Mouse (Mus musculus): Measurements from ENCODE around the gene Zkscan7. TPM values are rescaled to one million over a fixed set of nuclear protein-coding genes. Genes with fewer than 3 reads are reported as not detected.

Gene Zkscan7
- 2.5 TPM for polyA plus RNA-seq (2017; shearing (Covaris generic))

GRCm38 (mm10) chr9:122885385-122885784 is at the start of gene Zkscan7:
TSS of gene Zkscan7 (plus strand) at chr9:122885685.

GRCm38 (mm10) chr9:122843760-122844159 is 41.7 kb upstream of the Zkscan7 start, which contains the start of gene Gm35549:
TSS of gene Gm35549 (minus strand) at chr9:122844035.

GRCm38 (mm10) chr9:122865697-122866166 is 19.8 kb upstream of the Zkscan7 start, which contains the start of gene Zfp445:
TSS of gene Zfp445 (minus strand) at chr9:122866006.

DNA sequence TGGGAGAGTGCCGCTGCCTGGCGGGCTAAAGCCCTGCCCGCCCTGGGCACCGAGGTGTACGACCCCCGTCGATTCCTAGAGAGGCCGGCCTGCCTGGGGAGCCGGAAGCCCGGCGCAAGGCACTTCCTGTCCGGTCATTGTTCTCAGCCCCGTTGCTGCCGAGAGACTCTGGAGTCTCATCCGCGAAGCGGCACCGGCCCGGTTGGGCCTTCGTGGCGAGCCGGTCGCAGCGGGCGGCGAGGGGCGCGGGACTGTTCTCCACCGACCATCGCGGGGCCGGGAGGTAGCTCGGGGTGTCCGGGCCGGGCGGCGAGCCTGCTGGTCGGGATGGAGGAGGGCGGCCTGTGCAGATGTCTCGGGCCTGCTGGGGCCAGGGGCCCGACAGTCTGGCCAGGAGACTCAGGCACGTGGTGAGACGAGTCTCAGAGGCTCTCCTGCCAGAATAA is 37.5 kb downstream of the Zkscan7 start, which contains the start of gene Zfp105:
Zfp105 (plus strand) TSS at position 137 of the 446 bp plus-strand sequence.

Other genes with a start within 250 kb of the Zkscan7 start
- not detected for gene Topaz1, start 138.3 kb upstream of the Zkscan7 start, polyA plus RNA-seq (2017; shearing (Covaris generic))
- 9.3 TPM for gene Tcaim, start 80.1 kb upstream of the Zkscan7 start, polyA plus RNA-seq (2017; shearing (Covaris generic))
- not detected for gene Gm35549, start 41.6 kb upstream of the Zkscan7 start, polyA plus RNA-seq (2017; shearing (Covaris generic))
- 50.3 TPM for gene Zfp445, start 19.7 kb upstream of the Zkscan7 start, polyA plus RNA-seq (2017; shearing (Covaris generic))
- 0.24 TPM for gene Zfp105, start 37.4 kb downstream of the Zkscan7 start, polyA plus RNA-seq (2017; shearing (Covaris generic))
- 27.5 TPM for gene 1110059G10Rik, start 65.3 kb downstream of the Zkscan7 start, polyA plus RNA-seq (2017; shearing (Covaris generic))
- gene Kif15, start 65.4 kb downstream of the Zkscan7 start, polyA plus RNA-seq (2017; shearing (Covaris generic)) = 3.2 TPM
- gene Tmem42, start 135.6 kb downstream of the Zkscan7 start, polyA plus RNA-seq (2017; shearing (Covaris generic)) = 14.2 TPM
- 1.1 TPM for gene Tgm4, start 149.0 kb downstream of the Zkscan7 start, polyA plus RNA-seq (2017; shearing (Covaris generic))
- 63.2 TPM for gene Zdhhc3, start 227.5 kb downstream of the Zkscan7 start, polyA plus RNA-seq (2017; shearing (Covaris generic))
- 56.0 TPM for gene Exosc7, start 227.5 kb downstream of the Zkscan7 start, polyA plus RNA-seq (2017; shearing (Covaris generic))